Mouse (Mus musculus) heart, adult 2 months (tissue): ENCODE measurements around the gene Foxd3. TPM values are rescaled to one million over a fixed set of nuclear protein-coding genes. Genes with fewer than 3 reads are reported as not detected.

Experiments
- DNase-seq, 2 experiments: peaks; one replicate each; pipeline ENCODE4 v3.0.0; 2021
- H3K27ac ChIP-seq: fragments of 200-600 bp; 2 replicates; pipeline ENCODE4 v1.8.1; 2022
- H3K27me3 ChIP-seq: fragments of 200-500 bp; 2 replicates; pipeline ENCODE4 v1.6.1; 2012; ENCODE audit warnings: mild to moderate bottlenecking, low read length, inconsistent platforms, mixed read lengths; ENCODE audit not compliant: control insufficient read depth, insufficient read depth
- H3K36me3 ChIP-seq: fragments of 200-500 bp; 2 replicates; pipeline ENCODE4 v1.6.1; 2012; ENCODE audit warnings: low read length, inconsistent platforms; ENCODE audit not compliant: control insufficient read depth, insufficient read depth
- H3K4me1 ChIP-seq: fragments of 200-500 bp; 2 replicates; pipeline ENCODE4 v1.6.1; 2011; ENCODE audit warnings: low read length; ENCODE audit not compliant: control insufficient read depth, insufficient read depth
- H3K4me3 ChIP-seq: fragments of 200-600 bp; 2 replicates; pipeline ENCODE4 v1.8.1; 2022
- H3K79me2 ChIP-seq: fragments of 200-500 bp; replicated peaks from 2 replicates; pipeline ENCODE4 v1.6.1; 2012; ENCODE audit warnings: mild to moderate bottlenecking, inconsistent platforms, low read length, moderate library complexity, mixed read lengths; ENCODE audit not compliant: control insufficient read depth, insufficient read depth
- H3K9ac ChIP-seq: fragments of 200-500 bp; 2 replicates; pipeline ENCODE4 v1.6.1; 2012; ENCODE audit warnings: low read depth, mild to moderate bottlenecking, control low read depth, inconsistent platforms, low read length, mixed read lengths
- CTCF ChIP-seq: fragments of 200-600 bp; IDR thresholded peaks from 2 replicates; pipeline ENCODE4 v1.8.1; 2022; ENCODE audit warnings: antibody characterized with exemption, mild to moderate bottlenecking, moderate library complexity
- EP300 ChIP-seq: fragments of 200-500 bp; IDR thresholded peaks from 2 replicates; pipeline ENCODE4 v1.6.1; 2011; ENCODE audit warnings: low read depth, low read length, control low read depth; ENCODE audit not compliant: insufficient read depth
- POLR2A ChIP-seq: fragments of 200-500 bp; IDR thresholded peaks from 2 replicates; pipeline ENCODE4 v1.6.1; 2011; ENCODE audit warnings: mild to moderate bottlenecking, low read depth, low read length, control low read depth; ENCODE audit not compliant: insufficient read depth
- WGBS: fragments of 180-500 bp; shearing (Covaris S2); methylation state at CpG from one replicate; pipeline ENCODE4 v1.1.7; 2018; 5-methylcytosine and 5-hydroxymethylcytosine counted together
- intact Hi-C: fragments of 180-260 bp; cut with DNase I; formaldehyde crosslinking; loops from one replicate; pipeline ENCODE4 v1.15.1; 2025
- long read RNA-seq: library from polyadenylated mRNA; stranded (forward); transcript quantifications from one replicate; pipeline ENCODE4 v2.0.0, GENCODE M21; 2021
- polyA plus RNA-seq: library from polyadenylated mRNA; depleted of rRNA; stranded (reverse); fragments of >200 nt; gene quantifications from 2 replicates; pipeline ENCODE4 v1.2.3, GENCODE M21; 2012; rRNA removed
- total RNA-seq, 2 experiments: library from RNA; stranded (reverse); gene quantifications; 2 replicates each; pipeline ENCODE4 v1.2.3; 2021

Foxd3 gene
- under 1 TPM; 0.27 to 0.86 TPM for total RNA-seq
- 0.59 and 0.62 TPM in 2 replicates for polyA plus RNA-seq
- long read RNA-seq, result 0 reads

- Histone ChIP-seq H3K79me2 (no peaks in the 10 kb centered on the region), H3K36me3 (no peaks in the 10 kb centered on the region), H3K27ac (no peak within 1 kb of the TSS), H3K9ac (0 out of 2 replicates have a peak within 1 kb of the TSS, but pooled peaks have one; percentile 14), H3K4me3 (no peak within 1 kb of the TSS), H3K4me1 (no peaks in the 10 kb centered on the region), H3K27me3 (peaks cover 54% of the 10 kb centered on the region)
- intact Hi-C loops, result no loop called here
- TF ChIP-seq EP300, result no peak
- TF ChIP-seq CTCF, result no peak
- no peak for TF ChIP-seq POLR2A
- DNase-seq, result peak; percentile 9 to 30
- 1% methylated on average over 62 of the region's 62 CpGs for WGBS
These were observed at the start of gene Foxd3 for GRCm38 (mm10) chr4:99655937-99656604. Foxd3 (plus strand) TSS chr4:99656299.

- Histone ChIP-seq H3K9ac (no peak overlapping the region), H3K4me3 (no peak overlapping the region), H3K27ac (no peak overlapping the region), H3K79me2 (no peaks in the 10 kb centered on the region), H3K4me1 (no peaks in the 10 kb centered on the region), H3K27me3 (no peaks in the 10 kb centered on the region), H3K36me3 (no peaks in the 10 kb centered on the region)
- no peak for DNase-seq
- intact Hi-C loops, result loop anchor here (5.0 kb wide), 1 partner anchor 40 kb away; no protein-coding TSS in a partner anchor
- 85% methylated on average over 10 of the region's 10 CpGs for WGBS
- TF ChIP-seq EP300 (no peak), POLR2A (no peak), CTCF (no peak)
These were observed 43.9 kb upstream of the Foxd3 start for GRCm38 (mm10) chr4:99612156-99612555.

- H3K79me2 ChIP-seq, result no peaks in the 10 kb centered on the region
- no peaks in the 10 kb centered on the region for H3K36me3 ChIP-seq
- no peak for TF ChIP-seq CTCF
- no peak for TF ChIP-seq POLR2A
- TF ChIP-seq EP300, result no peak
- H3K4me3 ChIP-seq, result no peak overlapping the region
- intact Hi-C loops, result loop anchor here (5.0 kb wide), 1 partner anchor 40 kb away; no protein-coding TSS in a partner anchor
- H3K27ac ChIP-seq, result no peak overlapping the region
- no peaks in the 10 kb centered on the region for H3K4me1 ChIP-seq
- no peak overlapping the region for H3K9ac ChIP-seq
- no peaks in the 10 kb centered on the region for H3K27me3 ChIP-seq
- WGBS, result 52% methylated on average over 12 of the region's 12 CpGs
- DNase-seq, result no peak
These were observed 43.3 kb upstream of the Foxd3 start for GRCm38 (mm10) chr4:99612609-99613350.

- WGBS, result 12% methylated on average over 21 of the region's 24 CpGs
- intact Hi-C loops, result no loop called here
- H3K36me3 ChIP-seq, result no peaks in the 10 kb centered on the region
- TF ChIP-seq POLR2A, result no peak
- no peak for TF ChIP-seq CTCF
- TF ChIP-seq EP300, result no peak
- H3K27me3 ChIP-seq, result no peaks in the 10 kb centered on the region
- H3K79me2 ChIP-seq, result no peaks in the 10 kb centered on the region
- no peak overlapping the region for H3K9ac ChIP-seq
- H3K4me3 ChIP-seq, result no peak overlapping the region
- H3K4me1 ChIP-seq, result peaks cover 1% of the 10 kb centered on the region
- no peak for DNase-seq
- H3K27ac ChIP-seq, result no peak overlapping the region
These were observed 29.9 kb upstream of the Foxd3 start for GRCm38 (mm10) chr4:99626047-99626844.

- Histone ChIP-seq H3K4me1 (peaks cover 1% of the 10 kb centered on the region), H3K4me3 (no peak overlapping the region), H3K9ac (no peak overlapping the region), H3K36me3 (no peaks in the 10 kb centered on the region), H3K27ac (no peak overlapping the region), H3K79me2 (no peaks in the 10 kb centered on the region), H3K27me3 (no peaks in the 10 kb centered on the region)
- intact Hi-C loops, result no loop called here
- no peak for DNase-seq
- 73% methylated on average over 13 of the region's 13 CpGs for WGBS
- TF ChIP-seq EP300, result no peak
- TF ChIP-seq CTCF, result no peak
- TF ChIP-seq POLR2A, result no peak
These were observed 29.0 kb upstream of the Foxd3 start for GRCm38 (mm10) chr4:99627057-99627456.
